Mouse (Mus musculus): ENCODE measurements around the gene Atp11a.

The Atp11a gene

GRCm38 (mm10) chr8:12769296-12769695 lies 12.5 kb downstream of the Atp11a start:
- no peak for DNase-seq (ENCODE audit: low read depth, low spot score)

GRCm38 (mm10) chr8:12772319-12772718 lies 15.5 kb downstream of the Atp11a start:
- DNase-seq (ENCODE audit: low read depth, low spot score): no peak

- no peak for DNase-seq (ENCODE audit: low read depth, low spot score)
Measured at GRCm38 (mm10) chr8:12773914-12774313, 17.1 kb downstream of the Atp11a start.

- no peak for DNase-seq (ENCODE audit: low read depth, low spot score)
Measured at GRCm38 (mm10) chr8:12774872-12775298, 18.1 kb downstream of the Atp11a start.

- no peak for DNase-seq (ENCODE audit: low read depth, low spot score)
Measured at GRCm38 (mm10) chr8:12775302-12775975, 18.6 kb downstream of the Atp11a start.

GRCm38 (mm10) chr8:12776166-12776565 lies 19.4 kb downstream of the Atp11a start:
- no peak for DNase-seq (ENCODE audit: low read depth, low spot score)

GRCm38 (mm10) chr8:12777171-12777570 lies 20.4 kb downstream of the Atp11a start:
- DNase-seq (ENCODE audit: low read depth, low spot score): no peak

- DNase-seq (ENCODE audit: low read depth, low spot score): no peak
Measured at GRCm38 (mm10) chr8:12779541-12779940, 22.7 kb downstream of the Atp11a start.

- DNase-seq (ENCODE audit: low read depth, low spot score): no peak
Measured at GRCm38 (mm10) chr8:12785508-12785907, 28.7 kb downstream of the Atp11a start.

- DNase-seq (ENCODE audit: low read depth, low spot score): no peak
Measured at GRCm38 (mm10) chr8:12786261-12786957, 29.6 kb downstream of the Atp11a start.

GRCm38 (mm10) chr8:12786958-12787301 lies 30.1 kb downstream of the Atp11a start:
- DNase-seq (ENCODE audit: low read depth, low spot score): no peak

- DNase-seq (ENCODE audit: low read depth, low spot score): no peak
Measured at GRCm38 (mm10) chr8:12787427-12787826, 30.6 kb downstream of the Atp11a start.

- no peak for DNase-seq (ENCODE audit: low read depth, low spot score)
Measured at GRCm38 (mm10) chr8:12788695-12789094, 31.9 kb downstream of the Atp11a start.

GRCm38 (mm10) chr8:12795011-12795671 lies 38.3 kb downstream of the Atp11a start:
- no peak for DNase-seq (ENCODE audit: low read depth, low spot score)

GRCm38 (mm10) chr8:12799099-12799498 lies 42.3 kb downstream of the Atp11a start:
- DNase-seq (ENCODE audit: low read depth, low spot score): no peak

GRCm38 (mm10) chr8:12799832-12800231 lies 43.0 kb downstream of the Atp11a start:
- no peak for DNase-seq (ENCODE audit: low read depth, low spot score)

- DNase-seq (ENCODE audit: low read depth, low spot score): no peak
Measured at GRCm38 (mm10) chr8:12800246-12800645, 43.4 kb downstream of the Atp11a start.

GRCm38 (mm10) chr8:12801586-12801985 lies 44.8 kb downstream of the Atp11a start:
- DNase-seq (ENCODE audit: low read depth, low spot score): no peak

GRCm38 (mm10) chr8:12803121-12803520 lies 46.3 kb downstream of the Atp11a start:
- no peak for DNase-seq (ENCODE audit: low read depth, low spot score)

GRCm38 (mm10) chr8:12804909-12805308 lies 48.1 kb downstream of the Atp11a start:
- no peak for DNase-seq (ENCODE audit: low read depth, low spot score)

GRCm38 (mm10) chr8:12805569-12805968 lies 48.8 kb downstream of the Atp11a start:
- DNase-seq (ENCODE audit: low read depth, low spot score): no peak

GRCm38 (mm10) chr8:12808018-12808417 lies 51.2 kb downstream of the Atp11a start:
- no peak for DNase-seq (ENCODE audit: low read depth, low spot score)

GRCm38 (mm10) chr8:12809516-12809915 lies 52.7 kb downstream of the Atp11a start:
- no peak for DNase-seq (ENCODE audit: low read depth, low spot score)

Data from c-Kit-negative CD71-positive TER-119-positive erythroid progenitor cells, embryonic 14.5 days (primary cell).